Mouse (Mus musculus): Measurements from ENCODE around the gene Arhgef3.

DNA sequence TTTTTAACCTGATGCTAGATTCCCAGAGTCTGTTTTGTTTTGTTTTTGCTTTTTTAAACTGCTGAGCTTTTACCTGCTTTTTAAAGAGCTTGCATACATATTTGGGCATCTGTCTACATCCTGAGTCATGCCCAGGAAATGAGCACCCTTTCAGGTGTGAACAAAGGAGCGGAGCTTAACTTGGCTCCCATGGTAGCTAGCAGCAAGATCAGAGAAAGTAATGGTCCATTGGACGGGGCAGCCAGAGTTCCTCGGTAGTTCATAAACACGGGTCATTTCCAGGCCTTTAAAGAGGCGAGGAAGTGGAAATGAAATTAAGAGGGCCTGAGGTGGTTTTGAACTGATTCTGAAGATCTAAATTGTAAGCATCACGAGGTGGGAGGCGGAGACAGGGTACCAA, 276.0 kb downstream of the Arhgef3 start:
- no peak for TF ChIP-seq CTCF (IDR thresholded peaks at IDR 0.05)
- no peak for TF ChIP-seq EP300 (IDR thresholded peaks at IDR 0.05)

All from lung, postnatal 0 days (tissue).